ENCODE assay signal across 8 mouse cellular contexts in the genomic region with DNA sequence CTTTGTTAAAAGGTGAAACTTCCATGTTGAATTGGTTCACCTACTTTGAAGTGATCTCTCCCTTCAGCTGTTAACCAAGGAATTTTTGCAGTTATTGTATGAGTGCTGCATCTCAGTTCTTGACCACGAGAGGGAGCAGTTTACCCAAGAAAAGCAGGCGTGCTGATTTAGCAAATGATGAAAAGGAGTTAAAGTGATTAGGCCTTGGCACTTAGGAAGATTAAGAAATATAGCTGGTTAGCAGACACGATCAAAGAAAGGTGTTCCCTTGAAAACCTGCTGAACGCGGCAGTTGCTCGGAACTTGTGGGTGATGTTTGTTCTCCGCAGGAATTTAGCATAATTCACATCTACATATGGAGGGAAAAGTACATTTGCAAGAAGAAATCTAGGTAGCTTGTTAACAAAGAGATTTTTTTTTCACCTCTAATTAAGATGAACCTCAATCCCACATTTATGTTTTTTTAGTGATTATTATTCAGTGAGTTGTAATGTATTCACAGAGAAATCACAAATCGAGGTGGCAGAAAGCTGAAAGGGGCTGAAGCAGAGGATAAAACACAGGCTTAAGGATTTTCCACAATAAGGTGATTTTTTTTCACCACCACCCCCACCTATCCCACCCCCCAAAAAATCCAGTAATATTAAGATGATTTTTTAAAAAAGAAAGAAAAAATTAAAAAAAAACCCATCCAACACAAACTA.
DNase-seq lines count a peak whose midpoint lies in the region; ATAC-seq and TF ChIP-seq lines count a peak whose summit lies in the region.
"Had no signal": no experiment of that assay in that cellular context is flagged by ENCODE, and none has a peak within 500 bp of the region (broad histone marks: within the 10 kb centered on the region; RNA-seq: fewer than 3 reads in every experiment).

No protein-coding gene starts in this region.

- no peaks in the 10 kb centered on the region for H3K27me3 ChIP-seq in forebrain, embryonic 14.5 days (replicated peaks; ENCODE audit: control insufficient read depth, insufficient read depth, low read length)
- no peaks in the 10 kb centered on the region for H3K27me3 ChIP-seq in lung, embryonic 14.5 days (ENCODE audit: insufficient read depth, low read length)
- H3K27me3 ChIP-seq: neural tube, embryonic 13.5 days had no signal

- no peak overlapping the region for H3K9ac ChIP-seq in forebrain, embryonic 14.5 days (ENCODE audit: low read length)
- H3K9ac ChIP-seq in lung, embryonic 14.5 days: no peak overlapping the region
- H3K9ac ChIP-seq: neural tube, embryonic 13.5 days had no signal

- H3K4me3 ChIP-seq in forebrain, embryonic 14.5 days (ENCODE audit: low read depth, low read length): no peak overlapping the region
- no peak overlapping the region for H3K4me3 ChIP-seq in lung, embryonic 14.5 days (ENCODE audit: low read depth, low read length)
- H3K4me3 ChIP-seq: neural tube, embryonic 13.5 days had no signal

- peak; percentile 56 for DNase-seq in urinary bladder, postnatal 14 days (ENCODE audit: low spot score)
- no peak for DNase-seq in urinary bladder, adult 2 months (ENCODE audit: low spot score)
- DNase-seq in forebrain, embryonic 14.5 days (ENCODE audit: low spot score): peak; percentile 89
- peak; percentile 67 for DNase-seq in kidney, postnatal 14 days
- DNase-seq in lung, embryonic 14.5 days: peak; percentile 86
- DNase-seq in right cerebral cortex, postnatal 14 days: peak; percentile 64

- H3K36me3 ChIP-seq in forebrain, embryonic 14.5 days (ENCODE audit: control insufficient read depth, insufficient read depth, low read length): no peaks in the 10 kb centered on the region; the same call in 1 of the 2 replicates
- no peaks in the 10 kb centered on the region; the same call in 1 of the 2 replicates for H3K36me3 ChIP-seq in lung, embryonic 14.5 days (ENCODE audit: insufficient read depth)

- H3K9me3 ChIP-seq in forebrain, embryonic 14.5 days (replicated peaks; ENCODE audit: control insufficient read depth, low read length): no peaks in the 10 kb centered on the region
- no peaks in the 10 kb centered on the region for H3K9me3 ChIP-seq in lung, embryonic 14.5 days (ENCODE audit: low read depth, low read length)
- H3K9me3 ChIP-seq: neural tube, embryonic 13.5 days had no signal

- peaks cover 10% of the 10 kb centered on the region for H3K4me1 ChIP-seq in forebrain, embryonic 14.5 days (ENCODE audit: control insufficient read depth, insufficient read depth, low read length)
- no peaks in the 10 kb centered on the region for H3K4me1 ChIP-seq in lung, embryonic 14.5 days (ENCODE audit: insufficient read depth)

- no peak overlapping the region for H3K27ac ChIP-seq in forebrain, embryonic 14.5 days (ENCODE audit: low read depth, low read length)
- H3K27ac ChIP-seq in lung, embryonic 14.5 days (ENCODE audit: low read depth): no peak overlapping the region

- ATAC-seq in cerebellum, adult (ENCODE audit: insufficient number of reproducible peaks, low FRiP score, low TSS enrichment): peak; percentile 79
- ATAC-seq in forebrain, embryonic 14.5 days: peak; percentile 54
- no peak for ATAC-seq in lung, embryonic 14.5 days (ENCODE audit: insufficient read depth)

- peak; percentile 90 for TF ChIP-seq CTCF in lung, embryonic 14.5 days (IDR thresholded peaks at IDR 0.05; ENCODE audit: low read depth)

- 8% methylated on average over 8 of the region's 8 CpGs for WGBS in forebrain, embryonic 14.5 days
- 26% methylated on average over 8 of the region's 8 CpGs for whole genome bisulfite sequencing in lung, embryonic 14.5 days

- H3K4me2 ChIP-seq in forebrain, embryonic 14.5 days (ENCODE audit: low read length): 0 out of 2 replicates have a peak overlapping the region, but pooled peaks have one; percentile 12
- no peak overlapping the region for H3K4me2 ChIP-seq in lung, embryonic 14.5 days
- H3K4me2 ChIP-seq: neural tube, embryonic 13.5 days had no signal
